Mouse (Mus musculus): ENCODE data around the gene Tbx4. TPM values are rescaled to one million over a fixed set of nuclear protein-coding genes. Genes with fewer than 3 reads are reported as not detected.

The Tbx4 gene
- polyA plus RNA-seq, 1 experiment from 2014 or later: 0.24 TPM

GRCm38 (mm10) chr11:85910133-85910532 lies 23.9 kb downstream of the Tbx4 start:
- no peak for ATAC-seq (ENCODE audit: insufficient read depth, low FRiP score, low TSS enrichment)
- Histone ChIP-seq H3K4me2 (ENCODE audit: low read depth) (no peak overlapping the region), H3K27ac (ENCODE audit: low read depth, low read length) (no peak overlapping the region), H3K4me3 (ENCODE audit: low read depth, low read length) (no peak overlapping the region), H3K4me1 (ENCODE audit: control insufficient read depth, insufficient read depth, low read length) (no peaks in the 10 kb centered on the region), H3K27me3 (ENCODE audit: control insufficient read depth, insufficient read depth, low read length) (no peaks in the 10 kb centered on the region), H3K36me3 (ENCODE audit: control insufficient read depth, insufficient read depth, low read length) (no peaks in the 10 kb centered on the region), H3K9ac (ENCODE audit: low read length) (no peak overlapping the region), H3K9me3 (ENCODE audit: control insufficient read depth, low read length) (no peaks in the 10 kb centered on the region)
- 36% methylated on average over 10 of the region's 10 CpGs for WGBS
- DNase-seq (ENCODE audit: low spot score): no peak

GRCm38 (mm10) chr11:85913506-85913905 lies 27.3 kb downstream of the Tbx4 start:
- ATAC-seq (ENCODE audit: insufficient read depth, low FRiP score, low TSS enrichment) (no peak), DNase-seq (ENCODE audit: low spot score) (no peak)
- WGBS: 94% methylated on average over 7 of the region's 7 CpGs
- Histone ChIP-seq H3K36me3 (ENCODE audit: control insufficient read depth, insufficient read depth, low read length) (no peaks in the 10 kb centered on the region), H3K27ac (ENCODE audit: low read depth, low read length) (no peak overlapping the region), H3K27me3 (ENCODE audit: control insufficient read depth, insufficient read depth, low read length) (no peaks in the 10 kb centered on the region), H3K9ac (ENCODE audit: low read length) (no peak overlapping the region), H3K9me3 (ENCODE audit: control insufficient read depth, low read length) (no peaks in the 10 kb centered on the region), H3K4me1 (ENCODE audit: control insufficient read depth, insufficient read depth, low read length) (peaks cover 23% of the 10 kb centered on the region), H3K4me2 (ENCODE audit: low read depth) (no peak overlapping the region), H3K4me3 (ENCODE audit: low read depth, low read length) (no peak overlapping the region)

DNA sequence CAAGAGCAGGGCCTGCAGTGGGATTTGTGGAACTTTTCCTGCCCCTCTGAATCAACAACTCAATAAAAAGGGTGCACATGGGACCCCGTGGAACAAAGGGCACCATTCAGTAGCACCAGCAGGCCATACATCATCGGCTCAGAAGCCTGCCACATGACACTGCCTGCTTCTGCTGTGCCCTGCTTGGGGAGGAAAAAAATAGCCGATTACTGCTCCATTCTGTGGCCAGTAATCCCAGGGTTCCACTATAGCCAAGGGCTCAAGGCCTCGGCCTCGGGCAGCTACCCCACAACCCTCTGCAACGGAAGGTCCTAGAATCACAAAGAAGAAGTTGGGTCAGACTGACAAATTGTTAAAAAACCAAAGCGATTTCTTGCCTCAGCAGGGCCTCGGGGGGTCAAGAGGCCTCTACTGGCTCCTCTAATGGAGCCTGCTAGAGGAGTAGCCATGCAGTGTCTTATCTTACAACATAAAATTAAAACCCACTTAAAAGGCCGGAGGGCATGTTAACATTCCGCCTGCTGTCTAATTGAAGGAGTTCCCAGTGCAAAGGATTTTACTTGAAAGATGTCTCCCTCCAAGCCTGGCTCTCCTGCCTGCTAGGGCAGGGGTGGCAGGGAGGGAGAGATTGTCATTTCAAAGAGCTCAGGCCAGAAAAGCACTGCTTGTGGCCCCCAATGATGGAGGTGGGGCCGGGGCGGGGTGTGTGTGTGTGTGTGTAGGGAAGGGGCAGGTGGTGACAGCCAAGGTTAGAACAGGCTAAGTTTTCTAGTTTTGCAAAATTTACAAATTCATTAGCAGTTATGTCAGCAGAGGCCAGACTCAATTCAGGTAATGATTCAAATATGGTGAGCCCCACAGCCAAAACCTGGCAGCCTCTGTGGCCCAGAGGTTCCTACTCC lies 31.1 kb downstream of the Tbx4 start:
- no peaks in the 10 kb centered on the region for H3K36me3 ChIP-seq (ENCODE audit: control insufficient read depth, insufficient read depth, low read length)
- H3K9me3 ChIP-seq (ENCODE audit: control insufficient read depth, low read length): no peaks in the 10 kb centered on the region
- H3K27ac ChIP-seq (ENCODE audit: low read depth, low read length): peak overlapping the region; percentile 60
- peaks cover 28% of the 10 kb centered on the region for H3K4me1 ChIP-seq (ENCODE audit: control insufficient read depth, insufficient read depth, low read length)
- no peak overlapping the region for H3K4me2 ChIP-seq (ENCODE audit: low read depth)
- H3K27me3 ChIP-seq (ENCODE audit: control insufficient read depth, insufficient read depth, low read length): peaks cover 2% of the 10 kb centered on the region; the same call in 1 of the 2 replicates
- WGBS: 17% methylated on average over 12 of the region's 12 CpGs
- H3K9ac ChIP-seq (ENCODE audit: low read length): no peak overlapping the region; the same call in 1 of the 2 replicates
- DNase-seq (ENCODE audit: low spot score) (peak; percentile 63), ATAC-seq (ENCODE audit: insufficient read depth, low FRiP score, low TSS enrichment) (peak; percentile 51)
- H3K4me3 ChIP-seq (ENCODE audit: low read depth, low read length): no peak overlapping the region

GRCm38 (mm10) chr11:85917993-85918325 lies 31.7 kb downstream of the Tbx4 start:
- Histone ChIP-seq H3K4me1 (ENCODE audit: control insufficient read depth, insufficient read depth, low read length) (peaks cover 28% of the 10 kb centered on the region), H3K9ac (ENCODE audit: low read length) (no peak overlapping the region), H3K27me3 (ENCODE audit: control insufficient read depth, insufficient read depth, low read length) (peaks cover 2% of the 10 kb centered on the region; the same call in 1 of the 2 replicates), H3K9me3 (ENCODE audit: control insufficient read depth, low read length) (no peaks in the 10 kb centered on the region), H3K4me3 (ENCODE audit: low read depth, low read length) (no peak overlapping the region), H3K27ac (ENCODE audit: low read depth, low read length) (peak overlapping the region; percentile 60; the same call in 1 of the 2 replicates), H3K4me2 (ENCODE audit: low read depth) (peak overlapping the region; percentile 32), H3K36me3 (ENCODE audit: control insufficient read depth, insufficient read depth, low read length) (no peaks in the 10 kb centered on the region)
- DNase-seq (ENCODE audit: low spot score): peak; percentile 70
- 0 out of 2 replicates have a peak, but pooled peaks have one; percentile 46 for ATAC-seq (ENCODE audit: insufficient read depth, low FRiP score, low TSS enrichment)
- WGBS: 1% methylated on average over 11 of the region's 11 CpGs

GRCm38 (mm10) chr11:85918388-85918940 lies 32.2 kb downstream of the Tbx4 start:
- H3K4me2 ChIP-seq (ENCODE audit: low read depth): peak overlapping the region; percentile 32

GRCm38 (mm10) chr11:85925294-85925743 lies 39.1 kb downstream of the Tbx4 start:
- H3K9ac ChIP-seq (ENCODE audit: low read length): no peak overlapping the region

More at GRCm38 (mm10) chr11:85918388-85918940, 32.2 kb downstream of the Tbx4 start:
- DNase-seq (ENCODE audit: low spot score) (no peak), ATAC-seq (ENCODE audit: insufficient read depth, low FRiP score, low TSS enrichment) (no peak)
- H3K9ac ChIP-seq (ENCODE audit: low read length): peak overlapping the region; percentile 18; the same call in 1 of the 2 replicates
- H3K27ac ChIP-seq (ENCODE audit: low read depth, low read length): peak overlapping the region; percentile 60; the same call in 1 of the 2 replicates
- peaks cover 2% of the 10 kb centered on the region; the same call in 1 of the 2 replicates for H3K27me3 ChIP-seq (ENCODE audit: control insufficient read depth, insufficient read depth, low read length)
- no peaks in the 10 kb centered on the region for H3K36me3 ChIP-seq (ENCODE audit: control insufficient read depth, insufficient read depth, low read length)
- peaks cover 28% of the 10 kb centered on the region for H3K4me1 ChIP-seq (ENCODE audit: control insufficient read depth, insufficient read depth, low read length)
- no peak overlapping the region for H3K4me3 ChIP-seq (ENCODE audit: low read depth, low read length)
- H3K9me3 ChIP-seq (ENCODE audit: control insufficient read depth, low read length): no peaks in the 10 kb centered on the region
- WGBS: 37% methylated on average over 10 of the region's 10 CpGs

DNA sequence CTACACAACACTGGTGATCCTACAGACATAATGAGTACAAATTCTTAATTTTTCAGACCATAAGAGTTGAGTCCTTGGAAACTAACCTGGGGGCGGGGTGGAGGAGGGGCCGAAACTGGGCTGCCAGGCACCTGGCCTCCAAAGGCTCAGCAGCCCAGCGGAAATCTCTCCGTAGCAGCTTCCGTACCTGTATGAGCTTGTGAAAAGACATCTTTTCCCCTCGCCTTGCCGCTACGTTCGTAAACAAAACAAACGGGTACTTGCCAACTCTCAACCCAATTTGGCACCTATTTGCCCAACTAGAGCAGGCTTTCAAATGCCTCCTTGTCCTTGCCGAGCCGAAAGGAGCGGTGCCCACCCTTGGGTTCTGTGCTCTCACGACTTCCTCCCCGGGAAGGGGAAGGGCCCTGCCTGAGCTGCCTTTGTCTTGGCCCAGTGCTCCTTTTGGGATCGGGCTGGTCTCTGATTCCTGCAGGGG lies 40.1 kb downstream of the Tbx4 start:
- no peak overlapping the region for H3K4me3 ChIP-seq (ENCODE audit: low read depth, low read length)
- H3K27me3 ChIP-seq (ENCODE audit: control insufficient read depth, insufficient read depth, low read length): peaks cover 37% of the 10 kb centered on the region
- H3K36me3 ChIP-seq (ENCODE audit: control insufficient read depth, insufficient read depth, low read length): no peaks in the 10 kb centered on the region
- no peak overlapping the region for H3K27ac ChIP-seq (ENCODE audit: low read depth, low read length)
- DNase-seq (ENCODE audit: low spot score): peak; percentile 39
- H3K9me3 ChIP-seq (ENCODE audit: control insufficient read depth, low read length): no peaks in the 10 kb centered on the region
- WGBS: 5% methylated on average over 16 of the region's 16 CpGs
- 0 out of 2 replicates have a peak, but pooled peaks cover 5% of the 10 kb centered on the region for H3K4me1 ChIP-seq (ENCODE audit: control insufficient read depth, insufficient read depth, low read length)
- no peak for ATAC-seq (ENCODE audit: insufficient read depth, low FRiP score, low TSS enrichment)
- no peak overlapping the region for H3K9ac ChIP-seq (ENCODE audit: low read length)
- H3K4me2 ChIP-seq (ENCODE audit: low read depth): peak overlapping the region; percentile 19

More at GRCm38 (mm10) chr11:85925294-85925743, 39.1 kb downstream of the Tbx4 start:
- DNase-seq (ENCODE audit: low spot score) (peak; percentile 66), ATAC-seq (ENCODE audit: insufficient read depth, low FRiP score, low TSS enrichment) (no peak)
- Histone ChIP-seq H3K4me2 (ENCODE audit: low read depth) (peak overlapping the region; percentile 46), H3K27ac (ENCODE audit: low read depth, low read length) (no peak overlapping the region), H3K36me3 (ENCODE audit: control insufficient read depth, insufficient read depth, low read length) (no peaks in the 10 kb centered on the region), H3K4me3 (ENCODE audit: low read depth, low read length) (peak overlapping the region; percentile 18; the same call in 1 of the 2 replicates), H3K4me1 (ENCODE audit: control insufficient read depth, insufficient read depth, low read length) (0 out of 2 replicates have a peak, but pooled peaks cover 5% of the 10 kb centered on the region), H3K9me3 (ENCODE audit: control insufficient read depth, low read length) (no peaks in the 10 kb centered on the region), H3K27me3 (ENCODE audit: control insufficient read depth, insufficient read depth, low read length) (peaks cover 37% of the 10 kb centered on the region)
- WGBS: 5% methylated on average over 19 of the region's 19 CpGs

DNA sequence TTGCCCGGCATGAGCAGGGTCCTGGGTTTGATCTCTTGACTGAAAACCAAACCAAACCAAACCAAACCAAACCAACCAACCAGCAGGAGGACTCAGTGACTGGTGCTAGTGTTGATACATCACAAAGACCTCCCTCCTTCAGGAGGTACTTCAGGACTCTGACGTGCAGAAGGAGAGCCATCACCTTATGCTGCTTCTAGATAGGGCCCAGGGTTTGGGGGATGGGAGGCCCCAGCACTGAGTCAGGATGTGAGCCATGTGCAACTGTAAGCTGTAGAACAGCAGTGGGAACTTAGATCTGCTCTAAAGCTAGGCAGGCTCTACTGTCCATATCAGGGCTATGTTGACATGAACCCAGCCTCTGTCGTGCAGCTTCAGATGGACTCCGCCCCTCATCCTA lies 41.9 kb downstream of the Tbx4 start:
- Histone ChIP-seq H3K27me3 (ENCODE audit: control insufficient read depth, insufficient read depth, low read length) (peaks cover 35% of the 10 kb centered on the region), H3K4me3 (ENCODE audit: low read depth, low read length) (no peak overlapping the region), H3K4me1 (ENCODE audit: control insufficient read depth, insufficient read depth, low read length) (0 out of 2 replicates have a peak, but pooled peaks cover 5% of the 10 kb centered on the region), H3K9ac (ENCODE audit: low read length) (no peak overlapping the region), H3K27ac (ENCODE audit: low read depth, low read length) (no peak overlapping the region), H3K4me2 (ENCODE audit: low read depth) (no peak overlapping the region), H3K36me3 (ENCODE audit: control insufficient read depth, insufficient read depth, low read length) (no peaks in the 10 kb centered on the region), H3K9me3 (ENCODE audit: control insufficient read depth, low read length) (no peaks in the 10 kb centered on the region)
- WGBS: 74% methylated on average over 4 of the region's 4 CpGs
- no peak for DNase-seq (ENCODE audit: low spot score)
- no peak for ATAC-seq (ENCODE audit: insufficient read depth, low FRiP score, low TSS enrichment)

Data from neural tube, embryonic 11.5 days (tissue).